Mouse (Mus musculus): Measurements from ENCODE around the gene Tsc22d1.

DNA sequence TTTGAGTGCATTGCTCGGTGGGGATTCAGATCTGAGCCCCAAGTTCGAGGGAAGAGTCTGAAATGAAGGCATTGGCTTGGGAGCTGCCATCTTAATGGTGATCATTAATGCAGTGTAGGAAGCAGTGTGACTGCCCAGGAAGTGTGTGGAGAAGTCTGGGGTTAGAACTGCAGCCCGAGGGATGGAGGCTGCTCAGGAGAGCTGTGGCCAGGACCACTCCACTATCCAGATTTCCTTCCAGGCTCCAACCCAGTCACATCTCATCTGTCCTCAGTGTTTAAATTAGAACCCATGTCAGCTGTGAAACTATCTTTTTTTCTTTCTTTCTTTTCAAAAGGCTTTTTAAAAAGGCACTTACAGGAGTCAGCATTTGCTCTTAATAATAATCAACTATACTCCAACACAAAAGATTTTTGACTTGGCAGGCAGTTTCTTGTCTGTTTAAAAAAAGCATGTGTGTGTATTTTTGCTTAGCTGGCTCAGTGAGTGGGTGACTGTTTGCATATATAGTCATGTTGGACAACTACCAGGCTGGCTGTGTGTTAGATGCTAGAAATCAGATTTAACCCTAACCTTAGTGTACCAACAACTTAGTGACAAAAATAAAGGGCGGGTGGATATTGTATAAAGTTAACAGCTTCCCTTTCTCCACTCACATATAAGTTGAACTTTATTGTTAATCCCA lies 48.8 kb downstream of the Tsc22d1 start:
- TF ChIP-seq CTCF (IDR thresholded peaks at IDR 0.05; ENCODE audit: low read depth, low read length) (no peak), POLR2AphosphoS5 (IDR thresholded peaks at IDR 0.05; ENCODE audit: insufficient replicate concordance, low read depth, low read length) (no peak), GATA1 (IDR thresholded peaks at IDR 0.05; ENCODE audit: borderline replicate concordance, low read length) (no peak), GATA2 (IDR thresholded peaks at IDR 0.05; ENCODE audit: borderline replicate concordance, low read depth, low read length) (no peak)

Data from G1E (cell line).